Mouse (Mus musculus) bone marrow macrophage, adult 2 months (primary cell): ENCODE measurements around the gene Fcho1. TPM values are rescaled to one million over a fixed set of nuclear protein-coding genes. Genes with fewer than 3 reads are reported as not detected.
"Not testable (repeated sequence)": the region's sequence is repeated elsewhere in the genome, so short reads cannot be mapped to it uniquely, and the experiment has no call there.

Experiments used
- H3K27ac ChIP-seq: 2 replicates; pipeline ENCODE4 v1.5.1; 2012; ENCODE audit warnings: low read depth, low read length; ENCODE audit not compliant: insufficient read depth
- H3K4me1 ChIP-seq: 2 replicates; pipeline ENCODE4 v1.6.1; 2012; ENCODE audit warnings: low read length; ENCODE audit not compliant: control insufficient read depth, insufficient read depth
- H3K4me3 ChIP-seq: 2 replicates; pipeline ENCODE4 v1.5.1; 2012; ENCODE audit warnings: mild to moderate bottlenecking, low read length, moderate library complexity; ENCODE audit not compliant: insufficient read depth
- CTCF ChIP-seq: IDR thresholded peaks from 2 replicates; pipeline ENCODE4 v1.5.1; 2012; ENCODE audit warnings: low read depth, mild to moderate bottlenecking, low read length, moderate library complexity
- POLR2A ChIP-seq: IDR thresholded peaks from 2 replicates; pipeline ENCODE4 v1.6.1; 2012; ENCODE audit warnings: mild to moderate bottlenecking, low read depth, low read length, borderline replicate concordance
- polyA plus RNA-seq: library from polyadenylated mRNA; stranded (reverse); fragments of >200 nt; gene quantifications from 2 replicates; pipeline ENCODE4 v1.2.4, GENCODE M21; 2012; ENCODE audit not compliant: missing spikeins, insufficient read depth, insufficient read length

Fcho1 gene
- polyA plus RNA-seq, 1 experiment = 7.2 TPM

GRCm38 (mm10) chr8:71702087-71702432 is 23.5 kb downstream of the Fcho1 start:
- no peak for TF ChIP-seq POLR2A
- TF ChIP-seq CTCF = peak; percentile 40
- Histone ChIP-seq H3K4me1 (peaks cover 2% of the 10 kb centered on the region; the same call in 1 of the 2 replicates), H3K4me3 (peak overlapping the region; percentile 72), H3K27ac (no peak overlapping the region)

GRCm38 (mm10) chr8:71701414-71702086 is 24.0 kb downstream of the Fcho1 start, which contains the start of gene B3gnt3:
Gene B3gnt3 (minus strand): TSS chr8:71701789.
- peaks cover 2% of the 10 kb centered on the region; the same call in 1 of the 2 replicates for H3K4me1 ChIP-seq
- H3K27ac ChIP-seq = no peak within 1 kb of the TSS
- TF ChIP-seq POLR2A (no peak), CTCF (no peak)
- H3K4me3 ChIP-seq = peak within 1 kb of the TSS; percentile 72

- peak overlapping the region; percentile 72 for H3K4me3 ChIP-seq
- TF ChIP-seq CTCF (no peak), POLR2A (no peak)
- no peak overlapping the region for H3K27ac ChIP-seq
- H3K4me1 ChIP-seq = peaks cover 2% of the 10 kb centered on the region; the same call in 1 of the 2 replicates
Observed at GRCm38 (mm10) chr8:71700493-71701269, 24.8 kb downstream of the Fcho1 start.

- peak; percentile 49; the same call in 1 of the 2 replicates for TF ChIP-seq CTCF
- not testable (repeated sequence) for H3K4me3 ChIP-seq, H3K4me1 ChIP-seq, H3K27ac ChIP-seq
Observed at GRCm38 (mm10) chr8:71695456-71695855, 30.1 kb downstream of the Fcho1 start.

- Histone ChIP-seq H3K4me1 (no peaks in the 10 kb centered on the region; the same call in 1 of the 2 replicates), H3K4me3 (peak overlapping the region; percentile 3; the same call in 1 of the 2 replicates), H3K27ac (no peak overlapping the region)
- TF ChIP-seq CTCF = no peak
- no peak for TF ChIP-seq POLR2A
Observed at GRCm38 (mm10) chr8:71693166-71694041, 32.1 kb downstream of the Fcho1 start.

GRCm38 (mm10) chr8:71692509-71692908 is 33.0 kb downstream of the Fcho1 start:
- H3K27ac ChIP-seq = no peak overlapping the region
- H3K4me3 ChIP-seq = no peak overlapping the region
- TF ChIP-seq POLR2A (no peak), CTCF (no peak)
- no peaks in the 10 kb centered on the region; the same call in 1 of the 2 replicates for H3K4me1 ChIP-seq

GRCm38 (mm10) chr8:71689028-71689427 is 36.5 kb downstream of the Fcho1 start, which contains the start of gene Insl3:
Gene Insl3 (plus strand): TSS chr8:71689214.
- no peak for TF ChIP-seq CTCF
- no peak for TF ChIP-seq POLR2A
- no peak within 1 kb of the TSS for H3K4me3 ChIP-seq
- H3K27ac ChIP-seq = no peak within 1 kb of the TSS
- H3K4me1 ChIP-seq = no peaks in the 10 kb centered on the region; the same call in 1 of the 2 replicates

- Histone ChIP-seq H3K27ac (no peak overlapping the region), H3K4me3 (no peak overlapping the region), H3K4me1 (no peaks in the 10 kb centered on the region)
- TF ChIP-seq CTCF (no peak), POLR2A (no peak)
Observed at GRCm38 (mm10) chr8:71687616-71688015, 37.9 kb downstream of the Fcho1 start.

GRCm38 (mm10) chr8:71686143-71686734 is 39.3 kb downstream of the Fcho1 start:
- Histone ChIP-seq H3K4me1 (no peaks in the 10 kb centered on the region), H3K4me3 (no peak overlapping the region), H3K27ac (no peak overlapping the region)
- TF ChIP-seq POLR2A (no peak), CTCF (no peak)
